Mouse (Mus musculus): ENCODE data around the gene Hoxc11.

Gene Hoxc11

DNA sequence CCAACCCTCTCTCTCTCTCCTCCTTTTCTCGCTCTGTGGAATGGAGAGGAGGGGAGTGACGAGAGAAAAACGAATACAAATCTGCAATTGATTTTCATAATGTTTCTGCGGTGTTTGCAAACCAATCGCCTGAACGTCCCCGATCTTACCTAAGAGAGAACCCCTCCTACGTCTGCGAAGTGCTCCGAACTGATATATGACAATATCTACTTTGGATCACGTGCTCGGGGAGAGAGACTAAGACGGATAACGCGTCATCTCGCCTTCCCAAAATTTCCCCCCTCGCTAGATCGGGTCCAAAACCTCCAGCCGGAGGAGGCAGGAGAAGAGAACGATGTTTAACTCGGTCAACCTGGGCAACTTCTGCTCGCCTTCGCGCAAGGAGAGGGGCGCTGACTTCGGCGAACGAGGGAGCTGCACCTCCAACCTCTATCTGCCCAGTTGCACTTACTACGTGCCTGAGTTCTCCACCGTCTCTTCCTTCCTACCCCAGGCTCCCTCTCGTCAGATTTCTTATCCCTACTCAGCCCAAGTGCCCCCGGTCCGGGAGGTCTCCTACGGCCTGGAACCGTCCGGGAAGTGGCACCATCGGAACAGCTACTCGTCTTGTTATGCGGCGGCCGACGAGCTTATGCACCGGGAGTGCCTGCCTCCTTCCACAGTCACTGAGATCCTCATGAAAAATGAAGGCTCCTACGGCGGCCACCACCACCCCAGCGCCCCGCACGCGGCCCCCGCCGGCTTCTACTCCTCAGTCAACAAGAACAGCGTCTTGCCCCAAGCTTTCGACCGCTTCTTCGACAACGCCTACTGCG lies at the start of gene Hoxc11:
Gene Hoxc11, plus strand, starts transcription at position 236 of the 815 bp plus-strand sequence.
- DNase-seq = no peak

DNA sequence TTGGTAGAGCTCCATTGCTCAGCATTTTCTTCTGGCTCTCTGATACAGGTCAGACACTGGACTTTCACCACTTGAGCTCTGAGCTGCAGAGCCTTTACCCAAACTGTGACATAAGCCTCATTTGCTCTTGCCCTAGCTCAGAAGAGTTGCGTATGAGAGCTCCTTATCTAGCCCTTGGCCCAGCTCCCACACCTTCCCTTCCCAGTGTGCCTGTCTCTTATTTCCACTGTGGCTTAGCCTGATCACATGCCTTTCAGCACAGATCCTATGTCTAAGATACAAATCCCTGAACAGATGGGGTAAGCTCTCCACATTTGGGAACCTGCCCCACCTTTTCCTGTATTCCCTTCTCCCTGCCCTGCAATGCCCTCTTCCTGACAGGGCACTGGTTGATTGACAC lies 49.3 kb upstream of the Hoxc11 start:
- DNase-seq = no peak

- no peak for DNase-seq
These were observed 44.7 kb upstream of the Hoxc11 start for GRCm38 (mm10) chr15:102909536-102909935.

DNA sequence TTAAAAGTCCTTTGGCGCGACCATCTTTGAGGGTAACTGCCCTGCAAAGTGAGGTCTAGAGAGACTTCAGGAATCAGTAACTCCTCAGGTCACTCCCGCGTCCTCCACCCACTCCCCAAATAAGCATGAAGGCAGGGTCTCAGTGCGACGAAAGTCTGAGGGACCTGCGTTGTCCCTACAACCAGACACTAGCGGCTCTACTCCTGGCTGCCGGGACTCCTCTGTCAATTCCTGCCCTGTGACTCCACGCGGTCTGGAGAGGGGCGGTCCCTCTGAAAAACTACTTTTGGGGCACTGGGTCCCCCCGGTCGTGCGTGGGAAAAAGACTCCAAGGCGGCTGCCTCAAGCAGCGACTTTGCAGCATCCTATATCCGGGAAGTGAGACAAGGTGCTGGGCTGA lies 44.2 kb upstream of the Hoxc11 start:
- DNase-seq = no peak

- no peak for DNase-seq
These were observed 43.6 kb upstream of the Hoxc11 start for GRCm38 (mm10) chr15:102910496-102911095.

DNA sequence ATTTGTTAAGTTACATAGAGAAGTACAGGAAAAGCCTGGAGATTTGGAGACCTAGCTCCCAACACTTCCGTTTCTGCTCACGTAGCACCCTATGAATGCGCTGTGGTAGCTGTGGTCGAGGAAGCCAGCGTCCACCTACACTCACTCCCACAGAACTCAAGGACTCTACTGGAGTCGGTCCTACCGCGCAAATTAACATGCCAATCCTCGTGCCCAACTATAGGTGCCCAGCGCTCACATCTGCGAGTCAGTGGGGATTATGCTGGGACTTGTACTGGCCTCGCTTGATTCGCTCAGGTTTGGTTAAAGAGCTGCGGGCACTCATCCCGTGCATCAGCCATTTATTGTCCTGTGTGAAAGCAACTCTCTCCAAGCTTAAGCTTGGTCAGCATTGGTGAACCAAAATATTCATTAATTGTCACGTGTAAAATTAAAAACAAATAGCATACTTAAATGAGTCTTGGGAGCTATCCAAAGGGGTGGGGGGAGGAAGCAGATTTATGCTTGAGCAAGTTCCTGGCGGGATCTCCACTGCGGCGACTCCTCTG lies 41.1 kb upstream of the Hoxc11 start:
- no peak for DNase-seq

GRCm38 (mm10) chr15:102917972-102918572 lies 36.2 kb upstream of the Hoxc11 start:
- DNase-seq = no peak

DNA sequence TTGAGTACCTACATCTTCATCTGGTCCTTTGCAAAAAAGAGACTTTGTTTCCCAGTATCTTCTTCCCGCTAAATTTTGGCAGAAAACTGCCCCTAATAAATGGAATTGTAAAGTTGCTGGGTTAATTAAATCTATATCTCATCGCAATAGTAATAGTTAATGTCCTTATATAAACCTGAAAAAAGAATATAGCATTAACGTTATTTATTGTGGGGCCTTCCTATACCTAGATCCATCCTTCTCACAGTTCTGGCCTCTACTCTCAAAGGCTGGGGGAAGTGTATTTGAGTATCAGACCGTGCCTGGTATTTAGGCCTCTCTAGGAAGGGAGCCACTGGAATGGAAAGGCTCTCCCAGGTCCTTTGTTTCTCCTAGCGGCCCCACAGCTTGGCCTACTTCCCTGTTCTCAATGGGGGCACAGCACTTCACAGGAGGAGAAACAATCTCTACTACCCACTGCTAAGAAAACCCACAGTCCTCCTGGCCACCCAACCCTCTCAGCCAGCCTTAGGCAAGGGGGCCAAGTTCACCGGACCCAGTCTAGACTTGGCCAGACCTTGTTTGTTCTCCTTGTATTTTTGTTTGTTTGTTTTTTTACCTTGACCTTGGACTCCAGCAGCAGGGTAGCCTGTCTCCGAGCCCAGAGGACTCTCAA lies 35.5 kb upstream of the Hoxc11 start:
- no peak for DNase-seq

GRCm38 (mm10) chr15:102919336-102920180 lies 34.7 kb upstream of the Hoxc11 start:
- DNase-seq = no peak

DNA sequence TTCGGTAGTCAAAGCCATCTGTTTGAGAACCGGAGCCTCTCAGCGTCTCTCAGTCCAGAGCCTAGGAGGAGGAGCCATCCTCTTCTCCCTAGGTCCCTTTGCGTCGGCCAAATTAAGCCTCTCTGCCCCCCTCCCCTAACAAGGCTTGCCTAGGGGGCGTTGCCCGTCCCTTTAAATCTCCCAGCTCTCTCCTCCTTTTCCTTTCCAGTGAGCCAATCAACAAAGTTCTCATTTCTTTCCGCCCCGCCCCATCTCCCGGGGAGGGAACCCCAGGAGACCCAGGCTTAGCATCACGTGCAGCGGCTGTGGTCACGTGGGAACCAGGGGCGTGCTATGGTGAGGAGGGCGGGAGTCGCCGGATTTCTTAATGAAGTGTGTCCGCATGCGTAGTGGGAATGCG lies 33.6 kb upstream of the Hoxc11 start:
- DNase-seq = no peak

- no peak for DNase-seq
These were observed 32.9 kb upstream of the Hoxc11 start, which contains the start of gene Hoxc13 for GRCm38 (mm10) chr15:102921053-102922011. Gene Hoxc13 (plus strand): TSS chr15:102921103.

DNA sequence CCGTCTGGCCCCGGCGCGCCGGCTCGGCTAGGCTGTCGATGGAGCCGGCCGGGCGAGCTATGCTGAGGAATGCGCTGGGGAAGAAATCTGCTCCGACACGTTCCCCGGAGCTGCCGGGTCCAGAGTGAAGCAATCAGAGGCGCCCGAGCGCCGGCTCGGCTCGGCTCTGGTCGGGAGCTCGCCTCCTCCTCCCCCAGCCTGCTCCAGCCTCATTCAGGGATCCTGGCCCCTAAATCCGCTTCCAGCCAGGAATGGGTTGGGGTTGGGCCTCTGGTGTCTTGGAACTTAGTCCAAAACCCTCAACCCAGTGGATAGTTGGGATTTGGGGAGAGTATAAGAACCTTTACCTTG lies 32.2 kb upstream of the Hoxc11 start:
- no peak for DNase-seq

DNA sequence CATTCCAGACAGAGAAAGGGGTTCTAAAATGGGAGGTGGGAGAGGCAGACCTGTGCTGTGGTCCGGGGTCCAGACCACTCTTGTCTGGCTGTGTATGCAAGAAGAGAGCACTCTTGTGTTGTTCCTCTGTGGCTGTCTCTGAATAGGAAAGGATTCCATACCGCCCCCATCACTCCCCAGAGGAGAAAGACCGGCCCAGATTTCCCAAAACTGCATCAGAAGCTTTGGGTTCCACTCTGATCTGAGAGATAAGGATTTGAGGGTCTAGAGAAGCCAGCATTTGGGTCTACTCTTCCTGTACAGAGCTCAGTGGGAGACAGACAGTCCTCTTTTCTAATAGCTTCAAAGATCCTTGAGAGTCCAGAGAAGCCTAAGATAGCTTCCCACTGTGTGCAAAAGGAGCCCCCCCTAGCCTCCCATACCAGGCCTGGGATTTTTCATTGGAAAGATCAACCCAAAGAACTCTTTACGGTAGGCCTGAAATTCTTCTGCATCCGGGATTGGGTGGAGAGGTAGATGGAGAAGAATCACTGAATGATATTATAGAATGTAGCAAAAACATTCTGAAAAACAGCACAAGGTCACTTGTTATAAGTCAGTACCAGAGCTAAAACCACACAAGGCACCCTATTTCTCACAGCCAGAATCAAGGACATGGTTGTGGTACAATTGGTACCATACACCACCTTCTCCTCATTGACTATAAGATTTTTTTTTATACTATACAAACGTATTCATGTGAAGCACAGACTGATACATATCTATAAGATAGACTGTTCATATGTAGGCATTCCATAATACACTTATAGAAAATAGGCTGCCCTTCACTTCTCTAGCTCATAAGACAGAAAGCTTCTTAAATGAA lies 31.4 kb upstream of the Hoxc11 start:
- DNase-seq = no peak

- DNase-seq = no peak
These were observed 27.1 kb upstream of the Hoxc11 start for GRCm38 (mm10) chr15:102927032-102927645.

GRCm38 (mm10) chr15:102931706-102932358 lies 22.4 kb upstream of the Hoxc11 start:
- DNase-seq = no peak

DNA sequence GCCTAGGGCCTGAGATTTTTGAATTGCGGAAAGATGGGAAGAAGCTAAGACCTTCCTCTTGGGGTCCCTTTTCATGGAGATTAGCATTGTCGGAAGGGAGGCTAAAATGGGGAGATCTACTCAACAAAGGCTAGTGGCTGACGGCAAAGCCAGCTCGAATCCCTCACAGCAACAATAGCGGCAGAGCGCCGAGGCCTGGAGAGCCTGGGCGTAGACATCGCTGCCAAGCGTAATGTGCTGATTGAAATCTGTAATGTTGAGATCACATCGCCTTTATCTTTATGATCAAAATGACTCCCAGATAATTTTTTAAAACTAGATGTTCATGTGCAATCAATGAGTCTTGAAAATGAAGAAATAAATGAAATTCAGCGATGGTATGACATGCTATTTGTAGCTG lies 19.8 kb upstream of the Hoxc11 start:
- no peak for DNase-seq

- no peak for DNase-seq
These were observed 19.3 kb upstream of the Hoxc11 start for GRCm38 (mm10) chr15:102934897-102935296.

- DNase-seq = no peak
These were observed 17.8 kb upstream of the Hoxc11 start, which contains the start of gene Hoxc12 for GRCm38 (mm10) chr15:102936279-102936972. Gene Hoxc12 (plus strand): TSS chr15:102936757.

All from cerebellum, adult 9-10 months (tissue).